Mouse (Mus musculus) kidney, adult 2 months (tissue): ENCODE data around the gene H2-T24. TPM values are rescaled to one million over a fixed set of nuclear protein-coding genes. Genes with fewer than 3 reads are reported as not detected.
"Not testable (repeated sequence)": the region's sequence is repeated elsewhere in the genome, so short reads cannot be mapped to it uniquely, and the experiment has no call there.

ENCODE experiments used
- DNase-seq: peaks from one replicate; pipeline ENCODE4 v3.0.0; 2021
- H3K27ac ChIP-seq: fragments of 200-500 bp; 2 replicates; pipeline ENCODE4 v1.5.1; 2012; ENCODE audit warnings: low read depth, low read length, control low read depth, inconsistent platforms; ENCODE audit not compliant: insufficient read depth
- H3K27me3 ChIP-seq: fragments of 200-500 bp; replicated peaks from 2 replicates; pipeline ENCODE4 v1.6.1; 2012; ENCODE audit warnings: mild to moderate bottlenecking, moderate library complexity, low read length, inconsistent platforms; ENCODE audit not compliant: control insufficient read depth, insufficient read depth
- H3K36me3 ChIP-seq: fragments of 200-500 bp; 2 replicates; pipeline ENCODE4 v1.6.1; 2012; ENCODE audit warnings: mild to moderate bottlenecking, moderate library complexity, low read length, inconsistent platforms; ENCODE audit not compliant: control insufficient read depth, insufficient read depth
- H3K4me1 ChIP-seq: fragments of 200-500 bp; 2 replicates; pipeline ENCODE4 v1.6.1; 2011; ENCODE audit warnings: low read length; ENCODE audit not compliant: control insufficient read depth, insufficient read depth
- H3K4me3 ChIP-seq: fragments of 200-500 bp; 2 replicates; pipeline ENCODE4 v1.5.1; 2011; ENCODE audit warnings: mild to moderate bottlenecking, low read depth, low read length, control low read depth; ENCODE audit not compliant: insufficient read depth
- CTCF ChIP-seq: fragments of 200-500 bp; conservative IDR thresholded peaks from 2 replicates; pipeline ENCODE4 v1.5.1; 2011; ENCODE audit warnings: low read depth, mild to moderate bottlenecking, control low read depth, low read length, moderate library complexity, mixed read lengths; ENCODE audit not compliant: insufficient read depth, insufficient read length
- POLR2A ChIP-seq: fragments of 200-500 bp; IDR thresholded peaks from one replicate; pipeline ENCODE4 v1.6.1; 2011; ENCODE audit warnings: low read depth, low read length, control low read depth
- WGBS: fragments of 180-500 bp; shearing (Covaris S2); methylation state at CpG from one replicate; pipeline ENCODE4 v1.1.7; 2018; 5-methylcytosine and 5-hydroxymethylcytosine counted together
- polyA plus RNA-seq: library from polyadenylated mRNA; depleted of rRNA; stranded (reverse); fragments of >200 nt; gene quantifications from 2 replicates; pipeline ENCODE4 v1.2.3, GENCODE M21; 2012

Gene H2-T24
- polyA plus RNA-seq, 1 experiment, result 5.4 TPM

- not testable (repeated sequence) for H3K27me3 ChIP-seq, H3K4me3 ChIP-seq, H3K4me1 ChIP-seq, H3K36me3 ChIP-seq
- DNase-seq, result peak; percentile 87
- 28% methylated on average over 3 of the region's 3 CpGs for WGBS
- TF ChIP-seq CTCF, result peak; percentile 39
- peak overlapping the region; percentile 55; the same call in 1 of the 2 replicates for H3K27ac ChIP-seq
Measured at GRCm38 (mm10) chr17:36035010-36035638, 14.8 kb upstream of the H2-T24 start.

GRCm38 (mm10) chr17:36034524-36034923 lies 14.2 kb upstream of the H2-T24 start:
- 69% methylated on average over 3 of the region's 3 CpGs for WGBS
- H3K27ac ChIP-seq, result peak overlapping the region; percentile 55; the same call in 1 of the 2 replicates
- not testable (repeated sequence) for DNase-seq

GRCm38 (mm10) chr17:36032351-36032875 lies 12.1 kb upstream of the H2-T24 start, which contains the start of gene H2-T23:
Gene H2-T23 (minus strand): TSS chr17:36032855.
- H3K27ac ChIP-seq, result peak within 1 kb of the TSS; percentile 46; the same call in 1 of the 2 replicates
- H3K4me3 ChIP-seq, result peak within 1 kb of the TSS; percentile 53
- TF ChIP-seq POLR2A, result peak; percentile 6
- H3K36me3 ChIP-seq, H3K27me3 ChIP-seq, H3K4me1 ChIP-seq: not testable (repeated sequence)
- WGBS, result 1% methylated on average over 25 of the region's 25 CpGs
- peak; percentile 89 for DNase-seq

More at GRCm38 (mm10) chr17:36034524-36034923, 14.2 kb upstream of the H2-T24 start:
- H3K27me3 ChIP-seq, H3K36me3 ChIP-seq, H3K4me3 ChIP-seq, H3K4me1 ChIP-seq: not testable (repeated sequence)

- not testable (repeated sequence) for H3K36me3 ChIP-seq, H3K27me3 ChIP-seq, H3K4me1 ChIP-seq
- under 1% methylated on average over 40 of the region's 40 CpGs for WGBS
- peak overlapping the region; percentile 46; the same call in 1 of the 2 replicates for H3K27ac ChIP-seq
- peak overlapping the region; percentile 53 for H3K4me3 ChIP-seq
- TF ChIP-seq CTCF, result peak; percentile 41; the same call in 1 of the 2 replicates
- DNase-seq, result peak; percentile 76
Measured at GRCm38 (mm10) chr17:36031583-36032331, 11.4 kb upstream of the H2-T24 start.

- not testable (repeated sequence) for DNase-seq, H3K27ac ChIP-seq, H3K36me3 ChIP-seq, H3K4me1 ChIP-seq, H3K27me3 ChIP-seq
- WGBS, result 47% methylated on average over 8 of the region's 8 CpGs
- peak overlapping the region; percentile 51 for H3K4me3 ChIP-seq
Measured at GRCm38 (mm10) chr17:36030703-36031582, 10.6 kb upstream of the H2-T24 start.

GRCm38 (mm10) chr17:36030046-36030702 lies 9.8 kb upstream of the H2-T24 start:
- not testable (repeated sequence) for H3K4me3 ChIP-seq, H3K36me3 ChIP-seq, H3K4me1 ChIP-seq, H3K27ac ChIP-seq, H3K27me3 ChIP-seq
- peak; percentile 65 for DNase-seq
- WGBS, result 69% methylated on average over 4 of the region's 4 CpGs
